Mouse (Mus musculus) MEL (cell line): ENCODE measurements around the gene Kncn. TPM values are rescaled to one million over a fixed set of nuclear protein-coding genes. Genes with fewer than 3 reads are reported as not detected.

Experiments used
- DNase-seq: peaks from one replicate; pipeline ENCODE4 v3.0.0; 2011; ENCODE audit warnings: low read depth, low spot score
- H3K27ac ChIP-seq: 2 replicates; pipeline ENCODE4 v1.5.1; 2012; ENCODE audit warnings: low read depth, mild to moderate bottlenecking, control low read depth, low read length, moderate library complexity; ENCODE audit not compliant: control insufficient read depth
- H3K27me3 ChIP-seq, 2 experiments: fragments of 150-350 bp in 1 of 2; sonication (generic) in 1 of 2; 2 replicates each; pipeline ENCODE4 v1.6.1; 2012; ENCODE audit warnings: low read length in 2 of 2, mild to moderate bottlenecking in 2 of 2, improper control_type of control experiment in 1 of 2, moderate library complexity in 1 of 2; ENCODE audit not compliant: insufficient read depth in 2 of 2, control insufficient read depth in 1 of 2
- H3K36me3 ChIP-seq, 2 experiments: 2 replicates each; pipeline ENCODE4 v1.6.1; 2012 to 2014; ENCODE audit warnings: low read length in 2 of 2, improper control_type of control experiment in 1 of 2, inconsistent platforms in 1 of 2, mild to moderate bottlenecking in 1 of 2; ENCODE audit not compliant: insufficient read depth in 2 of 2, control insufficient read depth in 1 of 2
- H3K4me1 ChIP-seq, 2 experiments: fragments of 150-350 bp in 1 of 2; sonication (generic) in 1 of 2; 2 replicates each; pipeline ENCODE4 v1.6.1; 2012; ENCODE audit warnings: low read length in 2 of 2, improper control_type of control experiment in 1 of 2, mild to moderate bottlenecking in 1 of 2; ENCODE audit not compliant: insufficient read depth in 2 of 2, control insufficient read depth in 1 of 2
- H3K4me3 ChIP-seq, 2 experiments: fragments of 150-350 bp in 1 of 2; sonication (generic) in 1 of 2; 2 replicates each; pipeline ENCODE4 v1.5.1; 2012; ENCODE audit warnings: low read depth in 2 of 2, low read length in 2 of 2, mild to moderate bottlenecking in 2 of 2, moderate library complexity in 2 of 2, control low read depth in 1 of 2, improper control_type of control experiment in 1 of 2; ENCODE audit not compliant: control insufficient read depth in 1 of 2, insufficient read depth in 1 of 2
- H3K79me2 ChIP-seq: 2 replicates; pipeline ENCODE4 v1.6.1; 2012; ENCODE audit warnings: mild to moderate bottlenecking, low read length, moderate library complexity; ENCODE audit not compliant: control insufficient read depth, poor library complexity, insufficient read depth
- H3K9ac ChIP-seq: 2 replicates; pipeline ENCODE4 v1.6.1; 2012; ENCODE audit warnings: low read depth, mild to moderate bottlenecking, control low read depth, low read length, moderate library complexity; ENCODE audit not compliant: control insufficient read depth, poor library complexity, severe bottlenecking
- H3K9me3 ChIP-seq: fragments of 150-350 bp; sonication (generic); replicated peaks from 2 replicates; pipeline ENCODE4 v1.6.1; 2012; ENCODE audit warnings: mild to moderate bottlenecking, low read length, improper control_type of control experiment, moderate library complexity; ENCODE audit not compliant: insufficient read depth
- CHD1 ChIP-seq: IDR thresholded peaks from 2 replicates; pipeline ENCODE4 v1.6.1; 2012; ENCODE audit warnings: low read depth, mild to moderate bottlenecking, inconsistent platforms, low read length, improper control_type of control experiment
- CHD2 ChIP-seq: IDR thresholded peaks from 2 replicates; pipeline ENCODE4 v1.6.1; 2011; ENCODE audit warnings: low read length, improper control_type of control experiment
- CTCF ChIP-seq, 3 experiments: IDR thresholded peaks in 2 of 3; conservative IDR thresholded peaks in 1 of 3; 2 replicates each; pipeline ENCODE4 v1.5.1; 2011 to 2012; ENCODE audit warnings: low read length in 3 of 3, low read depth in 2 of 3, mild to moderate bottlenecking in 2 of 3, improper control_type of control experiment in 1 of 3, inconsistent platforms in 1 of 3, mixed read lengths in 1 of 3, moderate library complexity in 1 of 3; ENCODE audit not compliant: control insufficient read depth in 1 of 3, insufficient read depth in 1 of 3, poor library complexity in 1 of 3, severe bottlenecking in 1 of 3
- EP300 ChIP-seq, 2 experiments: IDR thresholded peaks; 2 replicates each; pipeline ENCODE4 v1.6.1; 2011; ENCODE audit warnings: improper control_type of control experiment in 2 of 2, low read length in 2 of 2, low read depth in 1 of 2, mild to moderate bottlenecking in 1 of 2
- ETS1 ChIP-seq: IDR thresholded peaks from 2 replicates; pipeline ENCODE4 v1.6.1; 2012; ENCODE audit warnings: low read depth, mild to moderate bottlenecking, inconsistent platforms, low read length, improper control_type of control experiment, moderate library complexity
- GABPA ChIP-seq: IDR thresholded peaks from 2 replicates; pipeline ENCODE4 v1.6.1; 2012; ENCODE audit warnings: low read depth, mild to moderate bottlenecking, inconsistent platforms, low read length, improper control_type of control experiment, moderate library complexity
- GATA1 ChIP-seq: IDR thresholded peaks from 2 replicates; pipeline ENCODE4 v1.6.1; 2011; ENCODE audit warnings: low read depth, low read length, improper control_type of control experiment
- HCFC1 ChIP-seq: IDR thresholded peaks from 2 replicates; pipeline ENCODE4 v1.6.1; 2012; ENCODE audit warnings: low read depth, mild to moderate bottlenecking, inconsistent platforms, low read length, improper control_type of control experiment, moderate library complexity
- JUND ChIP-seq: IDR thresholded peaks from 2 replicates; pipeline ENCODE4 v1.6.1; 2011; ENCODE audit warnings: low read depth, mild to moderate bottlenecking, improper control_type of control experiment, low read length
- MAX ChIP-seq: IDR thresholded peaks from 2 replicates; pipeline ENCODE4 v1.6.1; 2011; ENCODE audit warnings: low read length, improper control_type of control experiment
- MAZ ChIP-seq: IDR thresholded peaks from 2 replicates; pipeline ENCODE4 v1.6.1; 2012; ENCODE audit warnings: low read depth, mild to moderate bottlenecking, inconsistent platforms, low read length, improper control_type of control experiment
- MXI1 ChIP-seq: IDR thresholded peaks from 2 replicates; pipeline ENCODE4 v1.6.1; 2011; ENCODE audit warnings: mild to moderate bottlenecking, low read depth, low read length, improper control_type of control experiment
- MYB ChIP-seq: IDR thresholded peaks from 2 replicates; pipeline ENCODE4 v1.6.1; 2011; ENCODE audit warnings: mild to moderate bottlenecking, low read depth, low read length, improper control_type of control experiment
- NRF1 ChIP-seq: IDR thresholded peaks from 2 replicates; pipeline ENCODE4 v1.6.1; 2014; ENCODE audit warnings: low read depth, mild to moderate bottlenecking, inconsistent platforms, low read length, improper control_type of control experiment, moderate library complexity; ENCODE audit not compliant: poor library complexity, insufficient read depth, severe bottlenecking
- POLR2A ChIP-seq, 2 experiments: IDR thresholded peaks; 2 replicates each; pipeline ENCODE4 v1.6.1; 2011 to 2012; ENCODE audit warnings: low read length in 2 of 2, mild to moderate bottlenecking in 2 of 2, control low read depth in 1 of 2, improper control_type of control experiment in 1 of 2, low read depth in 1 of 2, moderate library complexity in 1 of 2; ENCODE audit not compliant: control insufficient read depth in 1 of 2, insufficient read depth in 1 of 2, poor library complexity in 1 of 2
- RCOR1 ChIP-seq: IDR thresholded peaks from 2 replicates; pipeline ENCODE4 v1.6.1; 2012; ENCODE audit warnings: low read depth, mild to moderate bottlenecking, inconsistent platforms, low read length, improper control_type of control experiment
- SIN3A ChIP-seq: IDR thresholded peaks from 2 replicates; pipeline ENCODE4 v1.6.1; 2012; ENCODE audit warnings: low read length, improper control_type of control experiment, inconsistent platforms
- SMC3 ChIP-seq: IDR thresholded peaks from 2 replicates; pipeline ENCODE4 v1.6.1; 2011; ENCODE audit warnings: low read depth, low read length, improper control_type of control experiment
- TAL1 ChIP-seq: IDR thresholded peaks from 2 replicates; pipeline ENCODE4 v1.6.1; 2012; ENCODE audit warnings: mild to moderate bottlenecking, inconsistent platforms, low read length, moderate library complexity, mixed read lengths
- TBP ChIP-seq: IDR thresholded peaks from 2 replicates; pipeline ENCODE4 v1.8.0; 2011; ENCODE audit warnings: low read depth, low read length, improper control_type of control experiment
- TCF12 ChIP-seq: IDR thresholded peaks from 2 replicates; pipeline ENCODE4 v1.6.1; 2014; ENCODE audit warnings: low read depth, mild to moderate bottlenecking, inconsistent platforms, low read length, improper control_type of control experiment, moderate library complexity
- UBTF ChIP-seq: IDR thresholded peaks from 2 replicates; pipeline ENCODE4 v1.6.1; 2012; ENCODE audit warnings: low read depth, mild to moderate bottlenecking, inconsistent platforms, low read length, improper control_type of control experiment, moderate library complexity, borderline replicate concordance; ENCODE audit not compliant: insufficient read depth
- USF2 ChIP-seq, 2 experiments: IDR thresholded peaks; 2 replicates each; pipeline ENCODE4 v1.6.1; 2011 to 2012; ENCODE audit warnings: improper control_type of control experiment in 2 of 2, low read length in 2 of 2, borderline replicate concordance in 1 of 2, inconsistent platforms in 1 of 2, low read depth in 1 of 2, mild to moderate bottlenecking in 1 of 2; ENCODE audit not compliant: insufficient read depth in 1 of 2
- ZKSCAN1 ChIP-seq: IDR thresholded peaks from 2 replicates; pipeline ENCODE4 v1.6.1; 2012; ENCODE audit warnings: low read depth, mild to moderate bottlenecking, inconsistent platforms, low read length, improper control_type of control experiment, moderate library complexity
- ZNF384 ChIP-seq: IDR thresholded peaks from 2 replicates; pipeline ENCODE4 v1.6.1; 2012; ENCODE audit warnings: low read depth, mild to moderate bottlenecking, inconsistent platforms, low read length, improper control_type of control experiment
- polyA plus RNA-seq, 2 experiments: library from polyadenylated mRNA; stranded (reverse) in 1 of 2; unstranded in 1 of 2; fragments of >175 nt in 1 of 2; fragments of >200 nt in 1 of 2; gene quantifications; 2 replicates each; pipeline versions ENCODE4 v1.2.1 to v1.2.4; 2012; ENCODE audit warnings: low replicate concordance in 2 of 2, low read depth in 1 of 2; ENCODE audit not compliant: insufficient read length in 2 of 2, insufficient read depth in 1 of 2, missing spikeins in 1 of 2
- total RNA-seq: library from RNA; depleted of rRNA; stranded (reverse); fragments of 300-350 nt; gene quantifications from 2 replicates; pipeline ENCODE4 v1.2.3, GENCODE M21; 2012

Gene Kncn
- total and polyA plus RNA-seq, 3 experiments, result not detected

DNA sequence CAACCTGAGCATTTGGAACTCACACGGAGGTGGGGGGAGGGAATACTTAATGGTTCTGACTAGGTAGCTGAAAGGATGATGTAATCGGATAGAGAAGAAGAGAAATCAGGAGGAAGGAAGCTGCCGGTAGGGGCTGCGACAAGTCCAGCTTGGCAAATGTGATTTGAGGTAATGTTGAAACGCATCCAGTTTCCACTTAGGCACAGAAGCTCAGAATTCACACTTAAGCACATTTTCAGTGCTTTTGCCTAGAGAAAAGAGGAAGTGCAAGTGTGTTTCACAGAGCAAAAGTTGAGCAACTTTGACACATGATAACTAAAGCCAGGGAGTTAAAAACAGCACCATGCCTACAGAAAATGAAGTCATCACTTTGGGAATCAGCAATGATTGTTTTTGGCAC is 36.8 kb upstream of the Kncn start (continued):
- TF ChIP-seq CHD2 (no peak; the same call in 1 of the 2 replicates), JUND (no peak), CHD1 (no peak), TBP (peak; percentile 41; the same call in 1 of the 2 replicates), MAX (peak; percentile 86), MYB (no peak), POLR2A (IDR thresholded peaks at IDR 0.05; ENCODE audit: control insufficient read depth in 1 of 2, insufficient read depth in 1 of 2, low read depth in 1 of 2, low read length in 2 of 2, poor library complexity in 1 of 2) (no peak), ETS1 (peak; percentile 98), CTCF (IDR thresholded peaks at IDR 0.05 in 2 of 3, conservative IDR thresholded peaks at IDR 0.05 in 1 of 3; ENCODE audit: control insufficient read depth in 1 of 3, insufficient read depth in 1 of 3, low read depth in 2 of 3, low read length in 3 of 3, poor library complexity in 1 of 3, severe bottlenecking in 1 of 3) (no peak), GABPA (no peak), SMC3 (no peak), TCF12 (peak; percentile 60), ZKSCAN1 (no peak), HCFC1 (no peak), TAL1 (no peak), UBTF (no peak), USF2 (IDR thresholded peaks at IDR 0.05; ENCODE audit: borderline replicate concordance in 1 of 2, insufficient read depth in 1 of 2, low read depth in 1 of 2, low read length in 2 of 2) (no peak), ZNF384 (no peak)

DNA sequence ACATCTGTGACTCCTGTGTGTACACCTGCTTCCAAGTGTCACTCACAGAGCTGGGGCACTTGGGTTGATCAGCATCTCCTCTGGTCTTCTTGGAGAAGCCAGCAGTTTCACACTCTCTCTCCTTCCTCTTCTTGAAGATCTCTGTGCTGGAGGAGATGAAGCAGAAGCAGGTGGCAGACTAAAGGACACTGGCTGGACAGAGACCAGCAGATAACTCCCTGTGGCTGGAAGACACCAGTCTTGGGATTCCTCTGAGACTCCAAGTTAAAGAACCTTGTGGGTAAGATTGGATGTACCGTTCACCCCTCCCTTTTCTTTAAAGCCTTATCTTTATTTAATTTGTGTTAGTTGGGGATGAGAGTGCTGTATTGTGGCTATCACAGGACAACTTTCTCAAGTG is 36.1 kb upstream of the Kncn start:
- peak overlapping the region; percentile 11; the same call in 1 of the 2 replicates for H3K9ac ChIP-seq
- H3K27ac ChIP-seq, result peak overlapping the region; percentile 98
- H3K4me3 ChIP-seq, result no peak overlapping the region
- H3K27me3 ChIP-seq, result no peaks in the 10 kb centered on the region
- peaks cover 6 to 41% of the 10 kb centered on the region in 2 experiments for H3K36me3 ChIP-seq
- TF ChIP-seq MAZ, result no peak
- TF ChIP-seq RCOR1, result peak; percentile 36; the same call in 1 of the 2 replicates
- peak; percentile 40; the same call in 1 of the 2 replicates for TF ChIP-seq MXI1
- TF ChIP-seq MAX, result peak; percentile 46; the same call in 1 of the 2 replicates
- no peak for TF ChIP-seq NRF1
- peak; percentile 58 for TF ChIP-seq ETS1
- TF ChIP-seq SIN3A, result peak; percentile 45; the same call in 1 of the 2 replicates
- TF ChIP-seq TAL1, result peak; percentile 29; the same call in 1 of the 2 replicates
- TF ChIP-seq GATA1, result peak; percentile 37; the same call in 1 of the 2 replicates
- no peak for TF ChIP-seq SMC3
- 0 out of 2 replicates have a peak, but pooled peaks have one; percentile 56 for TF ChIP-seq TCF12
- TF ChIP-seq EP300 (IDR thresholded peaks at IDR 0.05; ENCODE audit: low read depth in 1 of 2, low read length in 2 of 2), result peak in 1 of 2 experiments; percentile 45; a peak in 3 of 4 replicates
- DNase-seq, result peak; percentile 58
- H3K79me2 ChIP-seq, result no peaks in the 10 kb centered on the region
- peaks cover 29 to 40% of the 10 kb centered on the region in 2 experiments for H3K4me1 ChIP-seq
- no peaks in the 10 kb centered on the region for H3K9me3 ChIP-seq
